Mouse (Mus musculus): ENCODE results near the gene Tfpt.
"Not testable (repeated sequence)": the region's sequence is repeated elsewhere in the genome, so short reads cannot be mapped to it uniquely, and the experiment has no call there.

Gene Tfpt

DNA sequence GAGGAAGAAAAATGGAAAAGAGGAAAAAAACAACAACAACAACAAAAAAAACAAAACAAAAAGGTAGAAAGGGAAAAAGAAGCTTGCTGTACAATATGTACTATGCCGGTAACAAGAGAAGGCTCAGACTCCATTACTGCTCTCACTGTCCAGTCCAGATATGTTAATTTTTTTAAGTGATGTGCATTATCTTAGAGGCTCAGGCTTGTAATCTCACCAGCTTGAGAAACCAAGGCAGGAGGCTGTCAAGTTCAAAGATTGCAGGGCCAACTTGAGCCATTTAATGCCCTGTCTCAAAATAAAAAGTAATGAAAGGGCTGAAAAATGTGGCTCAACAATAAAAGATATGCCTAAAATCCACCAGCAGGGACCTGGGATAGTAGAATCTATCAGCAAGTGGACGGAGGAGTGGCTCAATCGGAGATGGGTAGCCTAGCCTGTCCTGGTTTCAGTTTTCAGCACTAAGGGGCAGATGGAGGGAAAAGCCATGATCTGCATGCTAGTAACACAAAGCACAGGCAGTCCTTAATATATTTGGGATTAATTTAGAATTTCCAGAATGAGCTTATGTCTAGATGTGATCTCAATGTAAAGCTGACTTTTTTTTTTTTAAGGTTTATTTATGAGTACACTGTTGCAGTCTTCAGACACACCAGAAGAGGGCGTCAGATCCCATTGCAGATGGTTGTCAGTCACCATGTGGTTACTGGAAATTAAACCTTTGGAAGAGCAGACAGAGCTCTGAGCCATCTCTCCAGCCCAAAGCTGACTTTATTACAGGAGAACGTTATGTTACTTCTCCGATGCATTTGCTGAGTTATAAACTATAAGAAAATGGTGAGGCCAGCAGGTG is 13.1 kb downstream of the Tfpt start:
- peak in 1 of 2 experiments; percentile 28 for DNase-seq

DNA sequence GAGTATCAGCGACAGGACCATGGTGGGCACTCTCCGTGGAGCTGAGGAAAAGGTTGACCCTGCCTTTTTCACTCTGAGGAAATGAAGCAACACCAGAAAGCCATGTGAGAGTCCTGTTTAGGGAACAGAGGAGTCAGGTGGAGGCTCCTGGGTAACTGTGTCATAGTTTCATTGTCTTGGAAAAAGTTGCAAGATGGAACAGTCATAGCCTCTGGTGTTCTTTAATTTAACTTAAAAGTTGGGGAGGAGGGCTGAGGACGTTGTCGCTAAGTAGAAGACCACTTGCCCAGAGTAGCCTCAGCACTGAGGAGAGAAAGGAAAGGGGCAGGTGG is 13.7 kb downstream of the Tfpt start, which contains the start of gene Oscar:
Gene Oscar (minus strand): TSS at position 101 of the 332 bp plus-strand sequence.
- DNase-seq = no peak

DNA sequence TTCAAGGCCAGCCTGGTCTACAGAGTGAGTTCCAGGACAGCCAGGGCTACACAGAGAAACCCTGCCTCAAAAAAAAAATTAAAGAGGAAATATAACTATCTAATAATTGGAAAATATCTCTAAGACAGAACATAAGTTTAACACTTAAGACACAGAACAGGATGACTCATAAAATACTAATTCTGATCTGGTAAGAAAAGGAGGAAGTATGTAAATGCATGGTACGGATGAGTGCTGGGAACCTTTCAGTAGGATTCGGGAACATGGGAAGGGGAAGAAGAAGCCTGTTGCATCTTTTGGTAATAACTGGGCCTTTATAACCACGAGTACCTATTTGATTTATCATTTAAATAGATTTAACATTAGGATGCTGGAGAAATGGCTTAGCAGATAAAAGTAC is 15.7 kb downstream of the Tfpt start:
- no peak for DNase-seq

DNA sequence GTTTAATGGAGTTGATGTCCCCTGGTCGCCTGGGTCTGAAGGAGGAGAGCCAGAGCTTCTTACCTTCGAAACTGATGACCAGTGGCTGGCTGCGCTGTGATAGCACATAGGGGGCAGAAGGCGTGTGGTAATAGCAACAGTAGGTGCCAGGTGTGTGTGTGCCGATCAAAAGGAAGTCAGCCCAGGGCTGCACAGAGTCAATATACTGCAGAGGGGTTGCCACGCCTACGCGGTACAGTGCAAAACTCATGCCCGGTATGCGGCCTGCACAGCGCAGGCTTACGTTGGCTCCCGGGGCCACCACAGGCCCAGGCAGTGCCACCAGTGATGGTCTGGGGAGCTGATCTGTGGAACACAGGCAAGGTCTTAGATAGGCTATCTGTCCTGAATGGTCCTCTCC is 18.7 kb downstream of the Tfpt start:
- no peak for DNase-seq

DNA sequence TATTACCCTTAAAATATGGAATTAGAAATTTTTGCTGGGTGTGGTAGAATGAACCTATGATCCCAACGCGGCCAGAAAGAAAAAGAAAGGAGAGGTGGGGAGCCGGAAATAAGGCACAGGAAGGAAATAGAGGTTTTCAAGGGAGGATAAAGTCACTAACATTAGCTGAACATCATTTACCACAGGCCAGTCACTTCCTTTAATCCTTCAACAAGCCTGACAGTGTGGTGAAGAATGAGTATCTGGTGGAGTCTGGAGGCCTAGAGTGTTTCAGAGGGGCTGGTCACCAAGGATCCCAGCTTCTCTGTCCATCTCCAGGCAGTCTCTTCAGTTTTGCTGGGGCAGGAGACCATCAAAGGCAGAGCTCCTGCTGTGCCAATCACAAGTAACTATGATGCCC is 19.3 kb downstream of the Tfpt start:
- no peak for DNase-seq

DNA sequence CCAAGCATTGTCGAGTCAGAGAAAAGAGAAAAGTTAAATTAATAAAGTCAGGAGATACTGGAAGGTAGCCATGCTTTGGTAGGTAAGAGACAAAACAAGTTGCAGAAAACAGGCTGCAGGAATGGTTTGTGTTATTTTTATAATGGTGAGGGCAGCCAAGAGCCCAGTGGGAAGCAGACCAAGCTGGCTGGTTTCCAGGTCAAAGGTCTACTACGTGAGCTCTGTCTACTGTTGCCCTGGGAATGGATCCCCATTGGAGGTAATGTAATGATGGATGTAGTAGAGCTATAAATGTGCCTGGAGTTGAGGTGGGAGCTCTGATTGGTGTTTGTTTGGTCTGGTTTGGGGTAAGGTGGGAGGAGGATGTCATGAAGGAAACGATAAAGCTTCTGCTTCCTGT is 20.6 kb downstream of the Tfpt start:
- DNase-seq = no peak

DNA sequence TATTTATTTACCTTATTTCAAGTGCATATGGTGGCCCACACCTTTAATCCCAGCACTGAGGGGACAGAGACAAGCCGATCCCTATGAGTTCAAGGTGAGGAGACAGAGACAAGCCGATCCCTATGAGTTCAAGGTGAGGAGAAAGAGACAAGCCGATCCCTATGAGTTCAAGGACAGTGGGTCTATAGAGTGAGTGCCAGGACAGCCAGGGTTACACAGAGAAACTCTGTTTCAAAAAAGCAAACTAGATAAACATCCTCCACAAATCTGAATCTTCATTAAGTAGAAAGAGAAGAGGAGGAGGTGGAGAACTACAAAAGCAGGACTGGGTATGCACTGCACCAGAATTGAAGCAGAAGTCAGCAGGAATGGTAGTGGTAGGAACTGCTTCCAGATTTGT is 21.1 kb downstream of the Tfpt start:
- no peak for DNase-seq

DNA sequence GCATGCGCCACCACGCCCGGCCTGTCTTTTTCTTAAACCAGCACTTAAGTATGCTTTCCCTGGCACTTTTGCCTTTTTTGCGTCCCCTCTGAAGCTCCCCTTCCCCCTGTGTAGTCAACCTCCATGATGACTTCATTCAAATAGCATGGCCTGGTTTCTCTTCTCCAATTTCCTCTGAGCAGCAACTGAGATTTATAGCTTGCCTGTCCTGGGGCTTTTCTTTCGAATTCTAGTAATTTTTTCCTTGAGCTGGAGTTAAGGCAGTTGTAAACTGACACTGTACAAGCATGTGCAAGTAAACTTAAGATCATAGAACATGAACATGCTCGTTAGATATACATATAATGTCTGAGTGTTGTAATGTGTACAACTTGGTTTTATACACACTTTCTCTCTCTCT is 22.3 kb downstream of the Tfpt start:
- DNase-seq = no peak

DNA sequence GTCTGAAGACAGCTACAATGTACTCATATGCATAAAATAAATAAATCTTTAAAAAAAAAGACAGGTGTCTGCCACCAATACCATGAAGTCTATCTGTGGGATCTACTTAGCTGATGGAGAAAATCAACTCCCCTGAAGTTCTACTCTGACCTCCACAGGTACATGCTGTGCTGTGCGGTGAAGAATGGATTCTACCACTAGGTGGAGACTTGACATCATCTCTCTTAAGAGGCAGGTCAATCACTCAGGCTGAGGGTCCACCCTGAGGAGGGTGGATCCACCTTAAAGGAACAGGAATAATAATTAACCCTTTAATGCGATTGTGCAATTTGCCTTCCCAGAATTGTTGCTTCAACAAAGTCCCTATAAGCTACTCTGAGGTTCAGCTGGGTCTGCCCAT is 22.9 kb downstream of the Tfpt start:
- peak in 1 of 2 experiments; percentile 9 for DNase-seq

DNA sequence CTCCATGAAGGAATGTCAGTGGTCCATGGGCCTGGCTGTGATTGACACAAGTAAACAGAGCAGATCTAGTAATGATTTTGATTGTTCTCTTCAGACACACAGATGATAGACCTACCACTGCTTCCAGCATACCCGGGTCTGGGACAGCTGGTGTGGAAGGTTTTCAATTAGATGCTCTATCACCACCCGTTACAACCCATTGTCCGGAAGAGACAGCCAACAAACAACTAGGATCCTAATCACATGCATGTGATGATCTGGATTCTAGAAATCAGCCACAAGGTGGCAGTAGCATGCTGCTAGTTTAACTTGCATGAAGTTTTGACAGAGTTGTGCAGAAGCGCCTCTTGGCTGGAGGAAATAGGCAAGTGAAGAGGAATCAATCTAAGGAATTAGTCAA is 28.6 kb downstream of the Tfpt start:
- DNase-seq = peak in 1 of 2 experiments; percentile 56

DNA sequence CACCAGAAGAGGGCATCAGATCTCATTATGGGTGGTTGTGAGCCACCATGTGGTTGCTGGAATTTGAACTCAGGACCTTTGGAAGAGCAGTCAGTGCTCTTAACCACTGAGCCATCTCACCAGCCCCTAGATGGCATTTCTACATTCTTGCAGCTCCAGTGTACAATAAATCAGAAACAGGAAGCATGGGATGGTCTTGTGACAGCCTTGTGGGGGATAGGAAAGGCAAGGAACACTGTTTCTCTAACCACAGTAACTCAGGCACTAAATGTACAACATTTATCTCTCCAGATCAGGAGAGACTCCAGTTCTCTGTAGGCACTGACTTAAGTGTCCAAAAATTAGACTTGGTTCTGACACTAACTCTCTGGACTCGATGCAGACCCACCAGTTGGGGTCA is 32.0 kb downstream of the Tfpt start:
- DNase-seq = not testable (repeated sequence)

DNA sequence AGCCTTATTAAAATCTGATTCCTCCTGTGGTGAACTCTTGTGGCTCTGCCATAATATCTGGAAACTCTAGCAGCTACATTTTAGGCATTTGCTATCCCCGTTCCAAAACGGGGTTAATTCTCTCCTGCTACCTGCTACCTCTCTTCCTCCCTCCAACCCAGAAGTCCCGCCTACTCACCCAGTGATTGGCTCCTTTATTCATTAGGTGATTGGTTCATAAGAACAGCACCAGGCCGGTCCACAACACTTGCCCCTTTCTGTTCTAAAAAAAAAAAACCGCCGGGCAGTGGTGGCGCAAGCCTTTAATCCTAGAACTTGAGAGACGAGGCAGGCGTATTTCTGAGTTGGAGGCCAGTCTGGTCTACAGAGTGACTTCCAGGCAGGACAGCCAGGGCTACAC is 34.6 kb downstream of the Tfpt start:
- DNase-seq = peak in 1 of 2 experiments; percentile 30

DNA sequence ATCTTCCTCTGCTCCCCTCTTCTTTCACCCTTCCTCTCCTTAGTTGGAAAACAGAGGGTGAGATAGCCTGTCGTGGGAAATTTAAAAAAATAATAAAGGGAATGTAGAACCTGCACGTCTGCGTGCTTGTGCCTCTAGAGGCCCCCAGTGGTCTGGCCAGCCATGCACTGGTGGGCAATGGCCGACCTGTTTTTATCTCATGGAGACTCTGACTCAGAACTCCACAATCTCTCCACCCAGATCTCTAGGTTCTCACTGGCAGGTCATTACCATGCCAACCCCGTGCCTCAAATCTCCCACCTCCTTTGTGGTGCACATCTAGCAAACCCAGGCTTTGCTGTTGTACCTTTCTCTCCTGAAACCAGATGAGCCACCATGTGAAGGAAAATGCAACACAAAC is 35.0 kb downstream of the Tfpt start:
- DNase-seq = peak in 1 of 2 experiments; percentile 7

DNA sequence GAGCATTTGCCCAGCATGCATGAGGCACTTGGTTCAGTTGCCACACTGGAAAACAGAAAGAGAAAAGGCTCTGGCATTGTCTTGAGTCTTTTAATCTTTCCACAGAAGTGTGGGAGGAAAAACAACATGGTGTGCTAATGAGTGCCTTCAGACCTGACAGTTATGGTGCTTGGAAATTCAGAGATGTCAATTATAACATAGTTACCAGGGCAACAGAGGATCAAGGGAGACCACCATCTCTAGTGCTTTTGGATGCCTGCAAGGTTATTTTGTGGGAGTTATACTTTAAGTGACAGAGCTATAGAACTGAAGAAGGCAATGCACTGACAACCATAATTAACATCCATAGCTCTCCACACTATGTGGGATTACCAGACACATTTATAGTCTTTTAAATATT is 35.9 kb downstream of the Tfpt start:
- no peak for DNase-seq

DNA sequence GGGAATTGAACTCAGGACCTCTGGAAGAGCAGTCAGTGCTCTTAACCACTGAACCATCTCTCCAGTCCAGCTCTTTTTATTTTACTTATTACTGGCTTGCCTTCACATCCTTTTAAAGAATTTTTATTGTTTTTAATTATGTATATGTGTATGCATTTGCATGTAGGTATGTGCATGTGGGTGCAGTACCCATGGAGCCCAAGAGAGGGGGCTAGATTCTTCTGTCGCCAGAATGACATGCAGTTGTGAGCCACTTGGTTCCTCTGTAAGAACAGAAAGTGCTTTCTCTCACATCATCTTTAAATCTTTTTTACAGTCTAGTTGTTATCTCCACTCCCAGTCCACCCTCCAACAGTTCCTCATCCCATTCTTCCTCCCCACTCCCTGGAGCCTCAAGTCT is 38.2 kb downstream of the Tfpt start:
- no peak for DNase-seq

DNA sequence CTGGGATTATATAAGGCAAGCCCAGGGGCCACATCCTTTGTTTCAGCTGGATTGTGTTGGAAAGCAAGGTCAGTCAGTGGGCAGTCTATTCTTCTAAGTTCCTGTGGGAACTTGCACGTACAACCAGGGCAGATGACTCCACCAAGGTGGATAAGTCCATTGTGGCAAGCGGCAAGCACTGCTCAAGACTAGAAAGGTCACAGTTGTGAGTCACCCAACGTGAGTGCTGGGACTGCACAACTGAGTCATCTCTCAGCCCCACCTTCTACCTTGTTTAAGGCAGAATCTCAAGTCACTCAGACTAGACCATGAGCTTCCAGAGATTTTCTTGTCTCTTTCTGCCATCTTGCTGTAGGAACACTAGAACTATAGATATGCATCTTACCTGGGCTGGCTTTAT is 39.2 kb downstream of the Tfpt start:
- no peak for DNase-seq

DNA sequence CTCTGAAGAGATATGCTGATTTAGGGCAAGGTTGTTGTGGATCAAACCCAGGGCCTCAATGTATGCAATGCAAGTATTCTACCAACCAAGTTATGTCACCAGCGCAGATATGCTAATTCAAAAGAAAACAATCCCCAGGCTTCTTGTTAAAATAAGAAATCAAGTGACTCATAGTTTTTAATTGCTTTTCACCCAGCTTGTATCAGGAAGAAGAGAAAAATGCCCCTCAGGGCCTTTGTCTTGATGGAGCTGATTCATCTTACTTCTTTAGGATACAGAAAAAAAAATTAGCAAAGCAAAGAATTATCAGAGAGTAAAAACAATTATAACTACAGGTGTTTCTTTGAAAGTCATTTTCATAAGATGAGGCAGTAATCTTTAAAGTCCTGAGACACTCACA is 42.4 kb downstream of the Tfpt start:
- no peak for DNase-seq

DNA sequence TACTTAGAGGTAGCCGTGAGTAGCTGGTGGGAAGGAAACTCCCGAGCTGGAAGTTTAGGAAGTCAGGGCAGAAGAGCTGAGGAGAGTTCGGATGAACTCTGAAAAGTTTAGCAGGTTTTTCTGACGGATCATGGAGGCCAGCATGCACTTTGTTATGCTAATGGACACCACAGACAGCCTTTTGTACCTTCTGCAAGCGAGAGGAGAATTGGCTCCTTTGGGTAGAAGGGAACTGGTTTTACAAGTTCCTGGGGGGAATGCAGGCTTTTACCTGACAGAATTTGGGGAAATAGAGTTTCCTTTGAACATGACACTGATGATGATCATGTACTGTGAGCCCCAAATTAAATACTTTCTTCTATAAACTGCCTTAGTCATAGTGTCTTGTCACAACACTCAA is 43.5 kb downstream of the Tfpt start:
- no peak for DNase-seq

DNA sequence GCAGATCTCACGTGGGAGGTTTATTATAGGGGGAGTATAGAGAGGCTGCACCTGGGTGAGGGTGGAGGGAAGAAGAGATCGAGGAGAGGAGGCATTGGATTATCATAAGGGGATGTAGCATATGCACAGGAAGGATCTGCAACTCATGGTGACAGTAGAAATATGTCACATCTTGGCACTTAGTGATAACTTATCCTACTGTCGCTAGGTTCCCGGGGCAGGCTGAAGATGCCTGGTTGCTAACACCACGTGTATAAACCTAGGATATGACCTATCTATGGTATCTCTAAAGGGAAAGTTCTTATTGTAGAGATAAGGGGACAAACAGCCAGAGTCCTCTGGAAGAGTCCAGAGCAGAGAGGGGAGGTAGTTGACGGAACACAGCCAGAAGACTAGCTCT is 44.0 kb downstream of the Tfpt start:
- DNase-seq = no peak

DNA sequence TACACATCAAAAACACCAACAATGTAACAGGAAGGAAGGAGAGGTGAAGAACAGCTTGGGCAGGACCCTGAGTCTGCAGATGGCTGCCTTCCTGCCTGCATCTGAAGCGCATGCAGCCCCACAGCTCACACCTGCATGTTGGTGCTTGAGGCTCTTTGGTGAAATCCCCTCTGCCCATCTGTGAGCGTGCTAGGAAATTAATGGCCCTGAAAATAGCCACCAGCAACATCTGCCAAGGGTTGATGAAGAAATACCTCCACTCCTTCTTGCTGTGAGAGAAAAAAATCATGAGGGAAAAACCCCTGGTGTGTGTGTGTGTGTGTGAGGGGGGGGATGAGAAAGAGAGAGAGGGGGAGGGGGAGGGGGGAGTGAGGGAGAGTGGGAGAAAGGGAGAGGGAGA is 49.7 kb downstream of the Tfpt start:
- no peak for DNase-seq

DNA sequence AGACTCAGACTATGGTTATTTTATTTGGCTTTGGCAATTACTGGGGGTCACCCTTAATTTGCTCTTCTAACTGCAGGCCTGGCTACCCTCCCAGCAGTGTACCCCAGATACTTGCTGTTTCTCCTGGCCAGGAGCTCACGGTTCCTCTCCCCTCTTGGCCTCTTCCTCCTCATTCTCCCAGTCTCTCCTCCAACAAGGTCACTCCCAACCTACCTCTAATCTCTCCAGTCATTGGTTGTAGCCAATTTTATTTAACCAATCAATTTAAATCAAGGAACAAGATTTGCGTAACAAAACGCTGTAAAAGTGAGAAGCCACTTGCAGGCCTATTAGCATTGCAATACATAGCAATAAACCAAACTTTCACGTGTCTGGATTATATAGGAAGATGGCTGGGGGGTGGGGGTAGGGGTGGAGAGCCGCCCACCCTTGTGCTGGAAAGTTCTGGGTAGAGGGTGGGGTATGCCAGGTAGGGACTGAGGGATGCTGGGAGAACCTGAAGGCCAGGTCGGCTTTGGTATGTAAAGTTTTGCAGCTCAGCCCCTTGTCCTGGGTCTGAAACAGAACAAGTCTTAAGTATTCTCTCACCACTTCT is 50.7 kb downstream of the Tfpt start:
- no peak for DNase-seq

DNA sequence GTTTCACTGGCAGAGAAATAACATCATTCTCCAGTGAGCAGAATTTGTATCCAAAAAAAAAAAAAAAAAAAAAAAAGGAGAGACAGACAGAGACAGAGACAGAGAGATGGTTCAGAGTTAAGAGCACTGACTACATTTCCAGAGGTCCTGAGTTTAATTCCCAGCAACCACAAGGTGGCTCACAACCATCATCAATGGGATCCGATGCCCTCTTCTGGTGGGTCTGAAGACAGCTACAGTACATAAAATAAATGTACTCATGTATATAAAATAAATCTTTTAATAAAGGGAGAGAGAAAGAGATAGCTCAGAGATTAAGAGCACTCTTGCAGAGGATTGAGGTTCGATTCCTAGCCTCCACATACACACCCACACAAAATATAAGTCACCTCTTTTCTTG is 51.5 kb downstream of the Tfpt start:
- DNase-seq = no peak

DNA sequence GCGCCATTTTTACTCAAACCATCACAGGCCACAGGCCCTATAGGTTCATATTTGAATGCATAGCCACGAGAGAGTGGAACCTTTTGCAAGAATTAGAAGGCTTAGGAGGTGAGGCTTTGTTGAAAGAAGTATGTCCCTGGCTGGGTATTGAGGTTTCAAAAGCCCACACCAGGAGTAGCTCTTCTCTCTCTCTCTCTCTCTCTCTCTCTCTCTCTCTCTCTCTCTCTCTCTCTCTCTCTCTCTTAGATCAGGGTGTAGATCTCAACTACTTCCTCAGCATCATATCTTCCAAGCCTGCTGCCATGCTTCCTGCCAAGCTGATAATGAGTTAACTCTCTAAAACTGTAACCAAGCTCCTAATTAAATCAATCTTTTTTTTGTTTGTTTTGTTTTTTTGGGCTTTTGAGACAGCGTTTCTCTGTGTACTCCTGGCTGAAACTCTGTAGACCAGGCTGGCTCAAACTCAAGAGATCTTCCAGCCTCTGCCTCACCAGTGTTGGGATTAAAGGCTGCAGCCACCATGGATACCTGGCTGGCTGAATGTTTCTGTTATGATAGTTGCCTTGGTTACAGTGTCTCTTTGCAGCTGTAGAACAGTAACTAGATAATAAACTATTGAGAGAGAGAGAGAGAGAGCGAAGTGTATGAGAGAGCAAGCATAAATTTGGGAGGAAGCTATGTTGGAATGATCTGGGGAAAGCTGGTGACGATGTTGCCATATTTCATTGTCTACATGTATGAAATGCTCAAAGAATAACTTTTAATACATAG is 53.2 kb downstream of the Tfpt start:
- DNase-seq = no peak

DNA sequence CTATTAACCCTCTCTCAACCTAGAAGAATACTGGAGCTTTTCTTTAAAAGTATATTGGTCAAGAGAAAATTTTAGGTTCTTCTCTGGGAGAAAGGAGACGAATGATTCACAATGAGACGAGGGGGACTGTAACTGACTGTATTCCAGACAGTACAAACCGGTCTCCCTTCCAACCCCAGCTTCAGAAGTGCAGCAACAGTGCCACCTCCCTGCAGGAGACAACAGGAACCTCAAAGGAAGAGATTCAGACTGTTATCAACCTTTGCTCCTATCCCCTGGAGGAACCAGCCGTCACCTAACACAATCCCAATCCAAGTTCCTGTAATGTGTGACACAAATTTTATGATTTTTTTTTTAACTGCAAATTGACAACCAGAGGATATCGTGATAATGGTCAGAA is 55.5 kb downstream of the Tfpt start:
- no peak for DNase-seq
